Mouse (Mus musculus): ENCODE data around the gene Mybphl.
A peak's percentile ranks its signal among the peaks of the same experiment; 100 is the strongest.

Mybphl gene

GRCm38 (mm10) chr3:108411026-108411753 lies 46.5 kb downstream of the Mybphl start:
- peak; percentile 89 to 93 for DNase-seq

GRCm38 (mm10) chr3:108411754-108412121 lies 47.0 kb downstream of the Mybphl start:
- peak; percentile 92 to 96 for DNase-seq

- DNase-seq, result no peak
These were observed 49.1 kb downstream of the Mybphl start for GRCm38 (mm10) chr3:108413634-108414360.

- DNase-seq, result peak in 1 of 2 experiments; percentile 65
These were observed 50.4 kb downstream of the Mybphl start, which contains the start of gene Celsr2 for GRCm38 (mm10) chr3:108414857-108415830. Celsr2 (minus strand) TSS chr3:108415552.

GRCm38 (mm10) chr3:108415831-108416223 lies 51.1 kb downstream of the Mybphl start:
- DNase-seq, result peak; percentile 85 to 90

- DNase-seq, result no peak
These were observed 58.3 kb downstream of the Mybphl start for GRCm38 (mm10) chr3:108423006-108423405.

- DNase-seq, result peak; percentile 69 to 82
These were observed 59.4 kb downstream of the Mybphl start for GRCm38 (mm10) chr3:108423844-108424801.

GRCm38 (mm10) chr3:108424944-108425623 lies 60.4 kb downstream of the Mybphl start:
- DNase-seq, result no peak

GRCm38 (mm10) chr3:108425624-108426018 lies 60.9 kb downstream of the Mybphl start:
- DNase-seq, result no peak

Data from kidney, postnatal 36 days (tissue).